Mouse (Mus musculus) kidney, adult 2 months (tissue): ENCODE results near the gene Ankrd33b.

ENCODE experiments used
- CTCF ChIP-seq: fragments of 200-500 bp; conservative IDR thresholded peaks from 2 replicates; pipeline ENCODE4 v1.5.1; 2011; ENCODE audit warnings: low read depth, mild to moderate bottlenecking, control low read depth, low read length, moderate library complexity, mixed read lengths; ENCODE audit not compliant: insufficient read depth, insufficient read length
- POLR2A ChIP-seq: fragments of 200-500 bp; IDR thresholded peaks from one replicate; pipeline ENCODE4 v1.6.1; 2011; ENCODE audit warnings: low read depth, low read length, control low read depth

DNA sequence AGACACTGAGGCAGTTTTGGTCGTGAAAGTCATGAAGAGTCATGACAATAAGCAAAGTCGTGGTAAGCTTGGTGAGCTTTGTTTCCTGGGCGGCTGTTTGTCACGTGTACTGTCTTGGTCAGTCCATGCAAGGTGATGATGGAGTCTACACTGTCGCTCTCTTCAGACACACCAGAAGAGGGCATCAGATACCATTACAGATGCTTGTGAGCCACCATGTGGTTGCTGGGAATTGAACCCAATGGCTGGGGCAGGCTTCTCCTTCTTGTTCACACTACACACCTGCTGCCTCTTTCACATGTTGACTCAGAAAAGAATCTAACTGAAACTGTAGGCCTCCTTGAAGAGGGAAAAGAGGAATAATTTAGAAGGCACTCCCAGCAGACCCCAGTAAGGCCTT, 19.3 kb downstream of the Ankrd33b start:
- TF ChIP-seq CTCF (0 out of 2 replicates have a peak, but pooled peaks have one; percentile 26), POLR2A (no peak)
